Mouse (Mus musculus): ENCODE measurements around the gene Selenot. TPM values are rescaled to one million over a fixed set of nuclear protein-coding genes. Genes with fewer than 3 reads are reported as not detected.

Gene Selenot
- polyA plus RNA-seq, 1 experiment from 2014 or later: 21.7 TPM

Other genes with a start within 250 kb of the Selenot start
- 15.1 and 16.9 TPM in 2 replicates for gene Tsc22d2, start 161.9 kb upstream of the Selenot start, polyA plus RNA-seq (2016; fragmentation: Nextera tagmentation; extraction: Ambion mirVana)
- gene Eif2a, start 50.8 kb upstream of the Selenot start, polyA plus RNA-seq (2016; fragmentation: Nextera tagmentation; extraction: Ambion mirVana): 51.5 and 51.6 TPM in 2 replicates
- 111 and 118 TPM in 2 replicates for gene Serp1, start 50.7 kb upstream of the Selenot start, polyA plus RNA-seq (2016; fragmentation: Nextera tagmentation; extraction: Ambion mirVana)
- 0.08 and 0.20 TPM in 2 replicates for gene Erich6, start 60.6 kb downstream of the Selenot start, polyA plus RNA-seq (2016; fragmentation: Nextera tagmentation; extraction: Ambion mirVana)
- 5.8 and 6.7 TPM in 2 replicates for gene Siah2, start 115.8 kb downstream of the Selenot start, polyA plus RNA-seq (2016; fragmentation: Nextera tagmentation; extraction: Ambion mirVana)
- not detected in 2 replicates for gene Mindy4b-ps, start 245.7 kb downstream of the Selenot start, polyA plus RNA-seq (2016; fragmentation: Nextera tagmentation; extraction: Ambion mirVana)

Measured in midbrain, embryonic 12.5 days (tissue).